Mouse (Mus musculus): ENCODE results near the gene Gm20708.

GRCm38 (mm10) chr11:117781993-117782704 is 27.3 kb upstream of the Gm20708 start, which contains the start of the genes Tmc8 and Tmc6:
- TF ChIP-seq CTCF (IDR thresholded peaks at IDR 0.05; ENCODE audit: low read depth) (no peak), EP300 (IDR thresholded peaks at IDR 0.05; ENCODE audit: low read depth) (no peak; the same call in none of the 2 replicates)
